Mouse (Mus musculus): Measurements from ENCODE around the gene Trim71. TPM values are rescaled to one million over a fixed set of nuclear protein-coding genes. Genes with fewer than 3 reads are reported as not detected.

Trim71 gene
- polyA plus RNA-seq, 1 experiment = not detected

GRCm38 (mm10) chr9:114584183-114585016 lies 20.2 kb upstream of the Trim71 start:
- WGBS = 10% methylated on average over 31 of the region's 31 CpGs
- Histone ChIP-seq H3K36me3 (ENCODE audit: control insufficient read depth, insufficient read depth, low read length) (peaks cover 4% of the 10 kb centered on the region), H3K27ac (ENCODE audit: insufficient read depth, low read depth, low read length) (no peak overlapping the region), H3K4me3 (ENCODE audit: low read depth, low read length) (peak overlapping the region; percentile 57), H3K27me3 (ENCODE audit: control insufficient read depth, insufficient read depth, low read length) (no peaks in the 10 kb centered on the region), H3K4me1 (ENCODE audit: control insufficient read depth, insufficient read depth, insufficient read length, low read length) (no peaks in the 10 kb centered on the region)
- TF ChIP-seq CTCF (IDR thresholded peaks at IDR 0.05; ENCODE audit: extremely low read depth, insufficient read length, insufficient replicate concordance, low read depth, low read length) (no peak), POLR2A (IDR thresholded peaks at IDR 0.05; ENCODE audit: low read depth, low read length) (no peak)

- whole genome bisulfite sequencing = under 1% methylated on average over 23 of the region's 23 CpGs
- Histone ChIP-seq H3K4me3 (ENCODE audit: low read depth, low read length) (peak overlapping the region; percentile 57), H3K27ac (ENCODE audit: insufficient read depth, low read depth, low read length) (no peak overlapping the region), H3K36me3 (ENCODE audit: control insufficient read depth, insufficient read depth, low read length) (0 out of 2 replicates have a peak, but pooled peaks cover 2% of the 10 kb centered on the region), H3K27me3 (ENCODE audit: control insufficient read depth, insufficient read depth, low read length) (no peaks in the 10 kb centered on the region), H3K4me1 (ENCODE audit: control insufficient read depth, insufficient read depth, insufficient read length, low read length) (no peaks in the 10 kb centered on the region)
- TF ChIP-seq CTCF (IDR thresholded peaks at IDR 0.05; ENCODE audit: extremely low read depth, insufficient read length, insufficient replicate concordance, low read depth, low read length) = peak; percentile 100
- TF ChIP-seq POLR2A (IDR thresholded peaks at IDR 0.05; ENCODE audit: low read depth, low read length) = 0 out of 2 replicates have a peak, but pooled peaks have one; percentile 29
Observed at GRCm38 (mm10) chr9:114583812-114584182, 19.6 kb upstream of the Trim71 start.

DNA sequence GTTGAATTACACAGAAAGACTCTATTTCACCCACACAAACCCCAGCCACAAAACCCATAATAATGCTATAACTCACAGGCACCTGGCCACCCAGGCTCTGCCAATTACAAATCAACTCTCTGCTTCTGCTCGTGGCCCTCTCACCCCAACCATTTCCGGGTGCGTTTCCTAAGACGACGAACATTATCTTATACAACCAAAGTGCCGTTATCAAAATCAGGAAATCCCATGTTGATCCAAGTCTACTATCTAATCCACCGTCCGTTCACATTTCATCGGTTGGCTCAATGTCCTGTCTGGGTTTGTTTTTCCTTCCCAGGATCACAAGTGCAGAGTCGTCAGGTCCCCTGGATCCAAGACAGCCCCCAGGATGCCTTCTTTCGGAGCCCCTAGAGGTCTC lies 14.5 kb upstream of the Trim71 start:
- no peaks in the 10 kb centered on the region for H3K27me3 ChIP-seq (ENCODE audit: control insufficient read depth, insufficient read depth, low read length)
- no peaks in the 10 kb centered on the region for H3K4me1 ChIP-seq (ENCODE audit: control insufficient read depth, insufficient read depth, insufficient read length, low read length)
- 22% methylated on average over 11 of the region's 11 CpGs for WGBS
- no peak overlapping the region for H3K27ac ChIP-seq (ENCODE audit: insufficient read depth, low read depth, low read length)
- no peak overlapping the region for H3K4me3 ChIP-seq (ENCODE audit: low read depth, low read length)
- no peaks in the 10 kb centered on the region for H3K36me3 ChIP-seq (ENCODE audit: control insufficient read depth, insufficient read depth, low read length)
- TF ChIP-seq POLR2A (IDR thresholded peaks at IDR 0.05; ENCODE audit: low read depth, low read length) = no peak
- TF ChIP-seq CTCF (IDR thresholded peaks at IDR 0.05; ENCODE audit: extremely low read depth, insufficient read length, insufficient replicate concordance, low read depth, low read length) = no peak

DNA sequence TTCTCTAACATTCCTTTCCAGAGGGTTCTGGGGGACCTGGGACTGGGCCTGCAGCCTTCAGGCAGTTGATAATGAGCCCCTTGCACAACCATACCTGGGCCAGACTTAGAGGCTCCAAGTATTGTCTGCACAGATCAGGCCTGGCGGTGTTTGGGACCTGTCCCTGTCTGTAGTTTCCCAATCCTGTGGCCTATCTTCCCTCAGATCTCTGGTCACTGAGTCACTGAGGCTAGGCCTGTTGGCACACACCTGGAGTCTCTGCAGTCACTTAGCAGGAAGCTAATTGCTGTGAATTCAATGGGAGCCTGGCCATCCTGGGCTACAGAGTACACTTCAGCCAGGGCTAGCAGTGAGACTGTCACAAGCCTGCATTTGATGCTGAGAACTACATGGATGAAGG lies 11.8 kb upstream of the Trim71 start:
- Histone ChIP-seq H3K4me3 (ENCODE audit: low read depth, low read length) (no peak overlapping the region), H3K27me3 (ENCODE audit: control insufficient read depth, insufficient read depth, low read length) (no peaks in the 10 kb centered on the region), H3K27ac (ENCODE audit: insufficient read depth, low read depth, low read length) (no peak overlapping the region), H3K4me1 (ENCODE audit: control insufficient read depth, insufficient read depth, insufficient read length, low read length) (no peaks in the 10 kb centered on the region), H3K36me3 (ENCODE audit: control insufficient read depth, insufficient read depth, low read length) (no peaks in the 10 kb centered on the region)
- WGBS = 93% methylated on average over 1 of the region's 1 CpGs
- TF ChIP-seq POLR2A (IDR thresholded peaks at IDR 0.05; ENCODE audit: low read depth, low read length) (no peak), CTCF (IDR thresholded peaks at IDR 0.05; ENCODE audit: extremely low read depth, insufficient read length, insufficient replicate concordance, low read depth, low read length) (no peak)

DNA sequence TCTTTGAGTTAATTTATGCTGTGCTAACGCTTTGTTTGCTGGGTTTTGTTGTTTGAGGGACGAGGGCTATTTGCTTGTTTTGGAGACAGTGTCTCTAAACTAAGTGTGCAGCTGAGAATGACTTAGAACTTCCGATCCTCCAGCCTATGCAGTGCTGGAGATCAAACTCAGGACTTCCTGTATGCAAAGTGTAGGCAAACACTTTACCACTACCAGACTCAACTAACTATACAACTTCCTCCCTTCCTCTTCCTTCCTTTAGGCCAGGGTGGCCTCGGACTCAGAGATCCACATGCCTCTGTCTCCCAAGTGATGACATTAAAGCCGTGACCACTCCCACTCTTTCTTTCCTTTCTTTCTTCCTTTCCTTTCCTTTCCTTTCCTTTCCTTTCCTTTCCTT lies 9.4 kb upstream of the Trim71 start:
- Histone ChIP-seq H3K27me3 (ENCODE audit: control insufficient read depth, insufficient read depth, low read length) (no peaks in the 10 kb centered on the region), H3K36me3 (ENCODE audit: control insufficient read depth, insufficient read depth, low read length) (no peaks in the 10 kb centered on the region), H3K4me1 (ENCODE audit: control insufficient read depth, insufficient read depth, insufficient read length, low read length) (no peaks in the 10 kb centered on the region), H3K4me3 (ENCODE audit: low read depth, low read length) (no peak overlapping the region), H3K27ac (ENCODE audit: insufficient read depth, low read depth, low read length) (no peak overlapping the region)
- WGBS = 37% methylated on average over 5 of the region's 5 CpGs
- TF ChIP-seq POLR2A (IDR thresholded peaks at IDR 0.05; ENCODE audit: low read depth, low read length) (no peak), CTCF (IDR thresholded peaks at IDR 0.05; ENCODE audit: extremely low read depth, insufficient read length, insufficient replicate concordance, low read depth, low read length) (no peak)

DNA sequence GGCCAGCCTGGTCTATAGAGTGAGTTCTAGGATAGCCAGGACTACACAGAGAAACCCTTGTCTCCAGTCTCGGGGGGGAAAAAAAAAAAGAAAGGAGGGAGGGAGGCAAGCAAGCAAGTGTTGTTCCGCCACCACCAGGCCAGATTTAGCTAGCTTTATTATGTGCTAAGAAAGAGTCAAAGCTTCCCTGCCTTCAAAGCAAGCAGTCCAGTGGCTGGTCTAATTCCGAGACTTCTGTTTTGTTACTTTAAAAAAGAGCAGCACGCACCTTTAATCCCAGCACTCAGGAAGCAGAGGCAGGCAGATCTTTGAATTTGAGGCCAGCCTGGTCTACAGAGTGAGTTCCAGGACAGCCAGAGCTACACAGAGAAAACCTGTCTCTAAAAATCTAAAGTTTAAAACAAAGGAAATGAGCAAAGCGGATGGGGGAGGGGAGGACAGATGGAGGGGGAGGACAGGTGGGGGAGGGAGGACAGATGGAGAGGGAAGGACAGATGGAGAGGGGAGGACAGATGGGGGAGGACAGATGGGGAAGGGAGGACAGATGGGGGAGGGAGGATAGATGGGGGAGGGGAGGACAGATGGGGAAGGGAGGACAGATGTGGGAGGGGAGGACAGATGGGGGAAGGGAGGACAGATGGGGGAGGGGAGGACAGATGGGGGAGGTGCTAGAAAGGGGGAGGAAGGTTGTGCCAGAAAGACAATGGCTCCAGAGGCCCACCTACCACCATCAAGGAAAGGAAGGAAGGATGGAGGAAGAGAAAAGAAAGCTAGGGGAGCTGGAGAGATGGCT lies 4.7 kb upstream of the Trim71 start:
- 80% methylated on average over 5 of the region's 5 CpGs for WGBS
- H3K27ac ChIP-seq (ENCODE audit: insufficient read depth, low read depth, low read length) = no peak overlapping the region
- TF ChIP-seq CTCF (IDR thresholded peaks at IDR 0.05; ENCODE audit: extremely low read depth, insufficient read length, insufficient replicate concordance, low read depth, low read length) (no peak), POLR2A (IDR thresholded peaks at IDR 0.05; ENCODE audit: low read depth, low read length) (no peak)
- H3K36me3 ChIP-seq (ENCODE audit: control insufficient read depth, insufficient read depth, low read length) = no peaks in the 10 kb centered on the region
- 0 out of 2 replicates have a peak, but pooled peaks cover 4% of the 10 kb centered on the region for H3K4me1 ChIP-seq (ENCODE audit: control insufficient read depth, insufficient read depth, insufficient read length, low read length)
- no peak overlapping the region for H3K4me3 ChIP-seq (ENCODE audit: low read depth, low read length)
- peaks cover 13% of the 10 kb centered on the region for H3K27me3 ChIP-seq (ENCODE audit: control insufficient read depth, insufficient read depth, low read length)

GRCm38 (mm10) chr9:114564667-114565066 lies 498 bp upstream of the Trim71 start:
- 4% methylated on average over 10 of the region's 10 CpGs for WGBS
- TF ChIP-seq POLR2A (IDR thresholded peaks at IDR 0.05; ENCODE audit: low read depth, low read length) = no peak
- TF ChIP-seq CTCF (IDR thresholded peaks at IDR 0.05; ENCODE audit: extremely low read depth, insufficient read length, insufficient replicate concordance, low read depth, low read length) = no peak
- Histone ChIP-seq H3K36me3 (ENCODE audit: control insufficient read depth, insufficient read depth, low read length) (no peaks in the 10 kb centered on the region), H3K27me3 (ENCODE audit: control insufficient read depth, insufficient read depth, low read length) (peaks cover 55% of the 10 kb centered on the region), H3K4me3 (ENCODE audit: low read depth, low read length) (0 out of 2 replicates have a peak overlapping the region, but pooled peaks have one; percentile 59), H3K4me1 (ENCODE audit: control insufficient read depth, insufficient read depth, insufficient read length, low read length) (peaks cover 9% of the 10 kb centered on the region; the same call in 1 of the 2 replicates), H3K27ac (ENCODE audit: insufficient read depth, low read depth, low read length) (no peak overlapping the region)

Data from small intestine, adult 2 months (tissue).